Mouse (Mus musculus) neural tube, embryonic 14.5 days (tissue): ENCODE measurements around the gene Fam149a. TPM values are rescaled to one million over a fixed set of nuclear protein-coding genes. Genes with fewer than 3 reads are reported as not detected.
"Not testable (repeated sequence)": the region's sequence is repeated elsewhere in the genome, so short reads cannot be mapped to it uniquely, and the experiment has no call there.

Source experiments
- ATAC-seq: fragments of 200-750 bp; cut with Nextera tagmentation; 2 replicates; pipeline ENCODE4 v1.8.0; 2017; ENCODE audit warnings: low read depth, mild to moderate bottlenecking, moderate TSS enrichment, moderate library complexity
- H3K27ac ChIP-seq: fragments of 300-500 bp; sonication (generic); 2 replicates; pipeline ENCODE4 v1.5.1; 2014; ENCODE audit warnings: low read depth, mild to moderate bottlenecking, control low read depth, low read length, moderate library complexity, mixed read lengths
- H3K27me3 ChIP-seq: fragments of 300-500 bp; sonication (generic); 2 replicates; pipeline ENCODE4 v1.6.1; 2014; ENCODE audit warnings: low read length; ENCODE audit not compliant: control insufficient read depth, insufficient read depth
- H3K36me3 ChIP-seq: fragments of 300-500 bp; sonication (generic); 2 replicates; pipeline ENCODE4 v1.6.1; 2014; ENCODE audit warnings: low read length, mixed read lengths; ENCODE audit not compliant: control insufficient read depth, insufficient read depth
- H3K4me1 ChIP-seq: fragments of 300-500 bp; sonication (generic); 2 replicates; pipeline ENCODE4 v1.6.1; 2014; ENCODE audit warnings: low read length; ENCODE audit not compliant: control insufficient read depth, insufficient read depth
- H3K4me2 ChIP-seq: fragments of 300-500 bp; sonication (generic); 2 replicates; pipeline ENCODE4 v1.6.1; 2014; ENCODE audit warnings: mild to moderate bottlenecking, low read depth, low read length, control low read depth
- H3K4me3 ChIP-seq: fragments of 300-500 bp; sonication (generic); 2 replicates; pipeline ENCODE4 v1.5.1; 2014; ENCODE audit warnings: low read depth, low read length, control low read depth, mixed read lengths
- H3K9ac ChIP-seq: fragments of 300-500 bp; sonication (generic); replicated peaks from 2 replicates; pipeline ENCODE4 v1.6.1; 2014; ENCODE audit warnings: low read depth, mild to moderate bottlenecking, control low read depth, low read length, mixed read lengths
- H3K9me3 ChIP-seq: fragments of 300-500 bp; sonication (generic); 2 replicates; pipeline ENCODE4 v1.6.1; 2016; ENCODE audit warnings: low read length; ENCODE audit not compliant: control insufficient read depth
- WGBS: fragments of 180-500 bp; shearing (Covaris S2); extraction: QIAGEN DNeasy Blood & Tissue Kit; methylation state at CpG from one replicate; pipeline ENCODE4 v1.1.7; 2014; 5-methylcytosine and 5-hydroxymethylcytosine counted together
- polyA plus RNA-seq: library from polyadenylated mRNA; unstranded; fragments of >200 nt; fragmentation: Nextera tagmentation; extraction: Ambion mirVana; gene quantifications from 2 replicates; pipeline ENCODE4 v1.2.1, GENCODE M21; 2014

The Fam149a gene
- polyA plus RNA-seq, 1 experiment from 2014 or later = 11.1 TPM

- WGBS = 88% methylated on average over 8 of the region's 8 CpGs
- Histone ChIP-seq H3K4me2 (no peak overlapping the region), H3K27me3 (no peaks in the 10 kb centered on the region), H3K27ac (no peak overlapping the region), H3K4me1 (no peaks in the 10 kb centered on the region), H3K36me3 (no peaks in the 10 kb centered on the region), H3K4me3 (no peak overlapping the region), H3K9me3 (no peaks in the 10 kb centered on the region), H3K9ac (no peak overlapping the region)
- no peak for ATAC-seq
These were observed 37.8 kb downstream of the Fam149a start for GRCm38 (mm10) chr8:45344298-45344697.

DNA sequence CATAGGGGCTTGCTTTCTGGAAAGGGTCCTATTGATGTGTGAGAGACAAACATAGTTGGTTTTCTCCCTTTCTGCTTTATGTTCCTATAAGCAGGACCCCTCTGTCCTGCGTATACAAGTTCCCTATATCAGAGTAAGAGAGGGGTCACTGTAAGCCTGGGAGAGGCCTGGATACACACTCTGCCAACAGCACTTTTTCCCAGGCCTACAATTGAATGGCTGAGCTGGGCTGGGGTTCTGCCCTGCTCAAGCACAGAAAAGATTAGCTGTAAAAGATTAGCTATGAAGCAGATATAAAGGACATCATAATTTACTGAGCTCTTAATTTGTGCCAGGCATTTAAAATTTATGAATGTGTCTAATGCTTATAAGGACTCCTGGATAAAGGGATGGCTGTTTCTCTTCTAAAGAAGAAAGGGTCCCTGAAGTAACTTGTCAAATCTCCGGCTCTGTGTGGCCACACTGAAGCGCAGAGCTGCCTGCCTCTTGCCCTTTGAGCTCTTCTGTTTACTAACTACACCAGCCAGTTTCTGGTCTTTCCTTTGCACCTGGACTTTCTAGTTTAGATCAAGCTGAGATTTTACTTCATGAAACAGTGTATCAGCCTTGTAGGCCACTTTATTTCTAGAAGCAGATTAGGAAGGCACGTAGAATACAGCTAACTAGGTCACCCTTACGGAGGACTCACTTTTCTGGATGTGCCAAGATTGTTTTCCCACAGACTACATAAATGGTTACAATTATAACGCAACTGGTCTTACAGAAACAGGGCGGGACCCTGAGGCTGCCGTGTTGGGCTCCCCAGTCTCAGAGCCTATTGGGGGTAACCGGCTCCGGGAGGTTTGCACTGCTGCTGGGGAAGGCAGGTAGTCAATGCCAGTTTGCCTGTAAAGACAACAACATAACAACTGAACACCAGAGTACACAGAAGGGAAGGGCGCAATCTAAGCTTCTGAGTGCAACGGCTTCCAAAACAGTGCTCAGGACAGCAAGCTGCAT, 40.2 kb downstream of the Fam149a start:
- no peaks in the 10 kb centered on the region for H3K36me3 ChIP-seq
- no peak overlapping the region for H3K27ac ChIP-seq
- no peak for ATAC-seq
- no peak overlapping the region for H3K9ac ChIP-seq
- H3K4me3 ChIP-seq = no peak overlapping the region
- 80% methylated on average over 12 of the region's 12 CpGs for WGBS
- no peaks in the 10 kb centered on the region for H3K4me1 ChIP-seq
- no peaks in the 10 kb centered on the region for H3K27me3 ChIP-seq
- H3K9me3 ChIP-seq = no peaks in the 10 kb centered on the region
- H3K4me2 ChIP-seq = no peak overlapping the region

GRCm38 (mm10) chr8:45333493-45333892, 48.6 kb downstream of the Fam149a start:
- ATAC-seq = peak; percentile 42; the same call in 1 of the 2 replicates
- H3K4me2 ChIP-seq = peak overlapping the region; percentile 96
- H3K27me3 ChIP-seq = peaks cover 4% of the 10 kb centered on the region; the same call in 1 of the 2 replicates
- no peaks in the 10 kb centered on the region; the same call in 1 of the 2 replicates for H3K4me1 ChIP-seq
- H3K36me3 ChIP-seq = no peaks in the 10 kb centered on the region
- H3K4me3 ChIP-seq = peak overlapping the region; percentile 59
- H3K9me3 ChIP-seq = no peaks in the 10 kb centered on the region
- H3K9ac ChIP-seq = peak overlapping the region; percentile 52; the same call in 1 of the 2 replicates
- 4% methylated on average over 8 of the region's 8 CpGs for WGBS
- H3K27ac ChIP-seq = no peak overlapping the region

- ATAC-seq = peak; percentile 76; the same call in 1 of the 2 replicates
- Histone ChIP-seq H3K4me2 (peak within 1 kb of the TSS; percentile 96), H3K9me3 (no peaks in the 10 kb centered on the region), H3K4me1 (no peaks in the 10 kb centered on the region; the same call in 1 of the 2 replicates), H3K9ac (peak within 1 kb of the TSS; percentile 52), H3K27ac (no peak within 1 kb of the TSS), H3K4me3 (peak within 1 kb of the TSS; percentile 59), H3K36me3 (no peaks in the 10 kb centered on the region), H3K27me3 (peaks cover 4% of the 10 kb centered on the region; the same call in 1 of the 2 replicates)
- WGBS = under 1% methylated on average over 44 of the region's 44 CpGs
These were observed 49.2 kb downstream of the Fam149a start, which contains the start of gene Cyp4v3 for GRCm38 (mm10) chr8:45332685-45333409. TSS of gene Cyp4v3 (minus strand) at chr8:45333216.

DNA sequence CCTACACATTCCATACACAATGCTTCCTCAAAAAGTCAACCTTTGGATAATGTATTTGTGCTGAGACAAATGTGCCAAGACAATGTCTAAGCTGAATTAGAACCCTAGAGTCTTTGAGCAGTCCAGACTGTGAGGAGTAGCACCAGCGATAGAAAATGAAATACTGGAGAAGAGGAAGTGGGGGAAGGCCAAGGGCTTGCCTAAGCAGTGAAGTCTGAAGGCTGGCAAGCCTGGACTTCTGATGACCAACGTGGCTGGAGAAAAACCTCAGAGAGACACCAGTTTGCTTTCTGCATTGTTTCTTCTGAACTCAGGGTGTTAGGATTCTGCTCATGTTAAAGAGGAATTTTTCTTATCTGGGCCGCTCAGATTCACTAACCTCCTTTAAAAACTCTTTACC, 51.2 kb downstream of the Fam149a start:
- WGBS = 81% methylated on average over 3 of the region's 3 CpGs

DNA sequence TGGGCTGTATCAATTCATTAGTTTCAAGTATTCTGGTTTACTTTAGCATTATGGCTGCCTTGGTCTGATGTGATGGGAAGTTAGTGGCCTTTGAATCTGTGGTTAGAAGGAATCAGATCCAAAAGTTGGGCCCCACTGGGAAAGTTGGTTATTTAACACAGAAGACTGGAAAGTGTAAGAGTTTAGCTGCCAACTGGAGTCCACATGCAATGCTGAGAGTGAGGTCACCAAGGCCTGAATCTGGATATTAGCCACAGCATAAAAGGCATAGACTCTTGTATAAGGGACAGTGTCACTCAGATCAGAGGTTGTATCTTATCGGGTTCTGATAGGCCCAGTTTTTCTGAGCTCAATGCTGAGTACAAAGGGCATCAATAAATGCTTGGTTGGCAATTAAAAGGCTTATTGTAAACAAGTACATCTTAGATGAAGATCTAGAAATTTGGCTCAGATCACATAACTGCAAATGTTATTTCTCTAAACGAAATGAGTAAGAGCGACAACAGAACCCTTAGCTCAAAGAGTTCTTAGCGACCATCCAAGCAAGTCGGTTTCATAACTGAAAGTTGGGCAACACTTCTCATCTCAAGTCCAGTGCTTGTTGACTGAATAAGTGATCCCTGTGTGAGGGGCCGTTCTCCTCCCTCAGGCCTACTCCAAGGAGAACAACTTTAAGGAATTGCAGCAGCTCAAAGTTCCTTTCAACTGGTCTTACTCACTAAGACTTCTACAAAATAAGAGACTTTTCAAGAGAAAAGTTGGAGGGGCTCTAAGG, 52.7 kb downstream of the Fam149a start:
- no peaks in the 10 kb centered on the region for H3K36me3 ChIP-seq
- no peaks in the 10 kb centered on the region; the same call in 1 of the 2 replicates for H3K4me1 ChIP-seq
- H3K4me2 ChIP-seq = no peak overlapping the region
- no peaks in the 10 kb centered on the region for H3K9me3 ChIP-seq
- no peak for ATAC-seq
- WGBS = 94% methylated on average over 6 of the region's 6 CpGs
- H3K27ac ChIP-seq = no peak overlapping the region
- H3K9ac ChIP-seq = no peak overlapping the region
- H3K27me3 ChIP-seq = peaks cover 4% of the 10 kb centered on the region; the same call in 1 of the 2 replicates
- H3K4me3 ChIP-seq = no peak overlapping the region

More for the DNA sequence above, 51.2 kb downstream of the Fam149a start:
- H3K27ac ChIP-seq = no peak overlapping the region
- no peak overlapping the region for H3K4me2 ChIP-seq
- H3K4me1 ChIP-seq = no peaks in the 10 kb centered on the region; the same call in 1 of the 2 replicates
- peaks cover 4% of the 10 kb centered on the region; the same call in 1 of the 2 replicates for H3K27me3 ChIP-seq
- no peak for ATAC-seq
- no peak overlapping the region for H3K9ac ChIP-seq
- no peaks in the 10 kb centered on the region for H3K36me3 ChIP-seq
- no peak overlapping the region for H3K4me3 ChIP-seq
- no peaks in the 10 kb centered on the region for H3K9me3 ChIP-seq

GRCm38 (mm10) chr8:45327076-45327475, 55.0 kb downstream of the Fam149a start:
- not testable (repeated sequence) for H3K27me3 ChIP-seq, H3K36me3 ChIP-seq, H3K9ac ChIP-seq, H3K4me2 ChIP-seq, ATAC-seq, H3K9me3 ChIP-seq, H3K27ac ChIP-seq, H3K4me3 ChIP-seq, H3K4me1 ChIP-seq

DNA sequence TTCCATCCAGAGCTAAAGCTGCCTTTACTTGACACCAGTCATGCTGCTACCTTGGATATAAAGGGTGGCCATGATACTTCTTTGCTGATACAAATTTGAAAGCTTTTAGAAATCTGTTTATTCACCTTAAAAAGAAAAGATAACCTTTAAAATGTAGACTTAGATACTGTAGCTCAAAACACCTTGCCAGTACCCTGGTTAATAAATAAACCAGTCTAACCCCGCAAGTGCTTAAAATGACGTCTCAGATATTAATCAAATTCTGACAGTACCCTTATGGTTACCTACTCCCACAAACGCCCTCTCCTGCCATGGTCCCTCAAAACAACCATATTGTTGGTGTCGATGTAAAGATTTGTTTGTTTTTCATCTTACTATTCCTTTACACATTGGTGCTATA, 57.9 kb downstream of the Fam149a start:
- no peak for ATAC-seq

More for the DNA sequence above, 57.9 kb downstream of the Fam149a start:
- Histone ChIP-seq H3K4me3 (no peak overlapping the region), H3K27me3 (no peaks in the 10 kb centered on the region), H3K27ac (no peak overlapping the region), H3K9me3 (no peaks in the 10 kb centered on the region), H3K4me1 (no peaks in the 10 kb centered on the region), H3K4me2 (no peak overlapping the region), H3K36me3 (no peaks in the 10 kb centered on the region), H3K9ac (no peak overlapping the region)
- WGBS = 85% methylated on average over 4 of the region's 4 CpGs
